Comparison of ENCODE assay signal across 22 mouse cellular contexts in the genomic region with DNA sequence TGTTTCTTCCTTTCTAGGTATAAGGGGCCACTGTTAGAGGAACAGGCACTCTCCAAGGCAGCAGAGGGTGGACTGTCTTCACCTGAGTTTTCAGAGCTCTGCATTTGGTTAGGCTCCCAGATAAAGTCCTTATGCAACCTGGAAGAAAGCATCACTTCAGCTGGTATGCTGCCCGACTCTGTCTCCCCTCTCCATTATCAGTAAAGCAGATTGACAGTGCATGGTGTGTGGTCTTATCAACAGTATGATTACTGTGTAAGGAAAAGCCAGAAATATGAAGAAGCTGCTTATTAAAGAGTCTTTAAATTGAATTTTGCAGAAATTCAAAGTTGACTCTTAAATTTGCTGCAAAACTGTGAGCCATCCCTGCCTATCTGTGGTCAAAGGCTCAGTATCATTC. TPM values are rescaled to one million over a fixed set of nuclear protein-coding genes. Genes with fewer than 3 reads are reported as not detected.
DNase-seq lines count a peak whose midpoint lies in the region; ATAC-seq and TF ChIP-seq lines count a peak whose summit lies in the region.
"Had no signal": no experiment of that assay in that cellular context is flagged by ENCODE, and none has a peak within 500 bp of the region (broad histone marks: within the 10 kb centered on the region; RNA-seq: fewer than 3 reads in every experiment).

No protein-coding gene starts in this region.

- no peak overlapping the region for H3K9ac ChIP-seq in MEL (ENCODE audit: control insufficient read depth, low read depth, low read length, poor library complexity, severe bottlenecking)
- H3K9ac ChIP-seq: embryonic facial prominence, embryonic 12.5 days; forebrain, embryonic 13.5 days; forebrain, embryonic 15.5 days; forebrain, postnatal 0 days had no signal

- no peak overlapping the region for H3K4me3 ChIP-seq in MEL (ENCODE audit: control insufficient read depth in 1 of 2, insufficient read depth in 1 of 2, low read depth in 2 of 2, low read length in 2 of 2)
- H3K4me3 ChIP-seq: embryonic facial prominence, embryonic 10.5 days; embryonic facial prominence, embryonic 12.5 days; forebrain, embryonic 13.5 days; forebrain, embryonic 15.5 days had no signal

- no peaks in the 10 kb centered on the region for H3K9me3 ChIP-seq in MEL (replicated peaks; ENCODE audit: insufficient read depth, low read length)
- H3K9me3 ChIP-seq: embryonic facial prominence, embryonic 10.5 days; embryonic facial prominence, embryonic 12.5 days; forebrain, embryonic 13.5 days; forebrain, embryonic 15.5 days; G1E had no signal

- peaks cover 9 to 10% of the 10 kb centered on the region in 2 experiments for H3K4me1 ChIP-seq in MEL (ENCODE audit: control insufficient read depth in 1 of 2, insufficient read depth in 2 of 2, low read length in 2 of 2)
- H3K4me1 ChIP-seq: embryonic facial prominence, embryonic 10.5 days; embryonic facial prominence, embryonic 12.5 days; forebrain, embryonic 13.5 days; forebrain, embryonic 15.5 days had no signal

- ATAC-seq in megakaryocyte-erythroid progenitor cell, adult 5-6 weeks (replicated peaks; ENCODE audit: low FRiP score, low TSS enrichment, poor library complexity, severe bottlenecking) = peak; percentile 84
- ATAC-seq: CD4-positive, CD25-positive, alpha-beta regulatory T cell, adult 4 months; forebrain, embryonic 13.5 days; forebrain, embryonic 15.5 days; forebrain, postnatal 0 days had no signal

- TF ChIP-seq RAD21 in MEL (IDR thresholded peaks at IDR 0.05; ENCODE audit: low read depth, low read length) = no peak

- no peaks in the 10 kb centered on the region for H3K27me3 ChIP-seq in MEL (ENCODE audit: control insufficient read depth in 1 of 2, insufficient read depth in 2 of 2, low read length in 2 of 2)
- H3K27me3 ChIP-seq: CH12.LX; embryonic facial prominence, embryonic 12.5 days; forebrain, embryonic 13.5 days; forebrain, embryonic 15.5 days had no signal

- H3K27ac ChIP-seq in MEL (ENCODE audit: control insufficient read depth, low read depth, low read length) = no peak overlapping the region
- H3K27ac ChIP-seq: embryonic facial prominence, embryonic 10.5 days; embryonic facial prominence, embryonic 12.5 days; forebrain, embryonic 13.5 days; forebrain, embryonic 15.5 days had no signal

- peaks cover 26% of the 10 kb centered on the region; the same call in 1 of the 2 replicates for H3K79me2 ChIP-seq in MEL (ENCODE audit: control insufficient read depth, insufficient read depth, low read length, poor library complexity)

- no peak for TF ChIP-seq POLR2A in MEL (IDR thresholded peaks at IDR 0.05; ENCODE audit: control insufficient read depth in 1 of 2, insufficient read depth in 1 of 2, low read depth in 1 of 2, low read length in 2 of 2, poor library complexity in 1 of 2)

- no peak for TF ChIP-seq CTCF in MEL (IDR thresholded peaks at IDR 0.05 in 2 of 3, conservative IDR thresholded peaks at IDR 0.05 in 1 of 3; ENCODE audit: control insufficient read depth in 1 of 3, insufficient read depth in 1 of 3, low read depth in 2 of 3, low read length in 3 of 3, poor library complexity in 1 of 3, severe bottlenecking in 1 of 3)

- DNase-seq in heart, adult 11 months = peak; percentile 33
- DNase-seq in heart, postnatal 14 days = no peak
- peak; percentile 42 for DNase-seq in MEL (ENCODE audit: low read depth, low spot score)
- DNase-seq in right cerebral cortex, postnatal 14 days = no peak
- DNase-seq: adrenal gland, adult 2 months; adrenal gland, postnatal 10 days; adrenal gland, postnatal 36 days; B cell, adult 2 months; cerebellum, adult 11-12 months; cerebellum, adult 2 months; cerebellum, adult 9-10 months; cerebellum, postnatal 10 days; cerebellum, postnatal 25 days; forebrain, postnatal 0 days had no signal

- intact Hi-C loops in heart, postnatal 14 days (cut with DNase I) = no loop called here

- H3K36me3 ChIP-seq in MEL (ENCODE audit: control insufficient read depth in 1 of 2, insufficient read depth in 2 of 2, low read length in 2 of 2) = peaks cover 0 to 16% of the 10 kb centered on the region in 2 experiments; a peak in 3 of 4 replicates

- TF ChIP-seq EP300 in MEL (IDR thresholded peaks at IDR 0.05; ENCODE audit: low read depth in 1 of 2, low read length in 2 of 2) = peak; percentile 35 to 64; a peak in 2 of 4 replicates

TF ChIP-seq in MEL, 35 proteins besides CTCF, POLR2A, EP300 and RAD21:
- TF ChIP-seq RCOR1 (IDR thresholded peaks at IDR 0.05; ENCODE audit: low read depth, low read length) (peak; percentile 49; the same call in 1 of the 2 replicates), MXI1 (IDR thresholded peaks at IDR 0.05; ENCODE audit: low read depth, low read length) (no peak; the same call in 1 of the 2 replicates), MAFK (IDR thresholded peaks at IDR 0.05; ENCODE audit: borderline replicate concordance, low read depth, low read length) (no peak), TCF12 (IDR thresholded peaks at IDR 0.05; ENCODE audit: low read depth, low read length) (peak; percentile 73; the same call in 1 of the 2 replicates), SIN3A (IDR thresholded peaks at IDR 0.05; ENCODE audit: low read length) (peak; percentile 44; the same call in 1 of the 2 replicates), BHLHE40 (IDR thresholded peaks at IDR 0.05; ENCODE audit: borderline replicate concordance, low read depth, low read length) (no peak), HCFC1 (IDR thresholded peaks at IDR 0.05; ENCODE audit: low read depth, low read length) (no peak), NRF1 (IDR thresholded peaks at IDR 0.05; ENCODE audit: insufficient read depth, low read depth, low read length, poor library complexity, severe bottlenecking) (no peak), ETS1 (IDR thresholded peaks at IDR 0.05; ENCODE audit: low read depth, low read length) (peak; percentile 55), GATA1 (IDR thresholded peaks at IDR 0.05; ENCODE audit: low read depth, low read length) (peak; percentile 69), NELFE (IDR thresholded peaks at IDR 0.05; ENCODE audit: low read depth, low read length) (no peak), MYC (IDR thresholded peaks at IDR 0.05; ENCODE audit: low read depth, low read length) (no peak)

RNA-seq across cellular contexts. Expression of a gene that starts 8.1 kb away (rescaled TPM):
- total RNA-seq in heart, postnatal 14 days (2021) = 10 to 100 TPM; 20.1 to 20.7 TPM
- 14.3 and 16.4 TPM in 2 replicates for total RNA-seq in MEL (2012; rRNA removed)
- polyA plus RNA-seq in MEL (2012; ENCODE audit: insufficient read depth in 1 of 2, insufficient read length in 2 of 2, low read depth in 1 of 2, low replicate concordance in 2 of 2, missing spikeins in 1 of 2) = 100 to 1,000 TPM in 1 of 2 experiments, 10 to 100 TPM in 1; 54.9 to 228 TPM
- total RNA-seq in megakaryocyte-erythroid progenitor cell, adult 5-6 weeks (2014; fragmentation: Nextera tagmentation) = 41.9 and 50.4 TPM in 2 replicates
- 20.6 and 24.6 TPM in 2 replicates for total RNA-seq in megakaryocyte-erythroid progenitor cell, adult 5-6 weeks (2017)

Comparison
In these comparisons a context has a peak if more than half of its experiments do, and no peak if none do; other contexts are left out.
1. DNase-seq: peak in heart, adult 11 months (single experiment) and MEL (single experiment); none in heart, postnatal 14 days (0 of 2) and right cerebral cortex, postnatal 14 days (single experiment).